ENCODE assay signal across 7 mouse cellular contexts in genomic region chr9:73162571-73163333, GRCm38 (mm10). TPM values are rescaled to one million over a fixed set of nuclear protein-coding genes. Genes with fewer than 3 reads are reported as not detected.
A peak's percentile ranks its signal among the peaks of the same experiment; 100 is the strongest.
DNase-seq lines count a peak whose midpoint lies in the region; ATAC-seq and TF ChIP-seq lines count a peak whose summit lies in the region.

No protein-coding gene starts in this region.

- DNase-seq in adipocyte (ENCODE audit: low spot score): peak; percentile 25
- peak; percentile 48 for DNase-seq in gastrocnemius, postnatal 25 days
- peak; percentile 68 to 83 for DNase-seq in left cerebral cortex, postnatal 36 days (ENCODE audit: low spot score in 2 of 2)
- peak; percentile 97 for DNase-seq in midbrain, embryonic 11.5 days (ENCODE audit: low spot score, missing footprints)
- DNase-seq in skeletal muscle tissue, adult 2 months (ENCODE audit: low read depth, low spot score): peak; percentile 46

- H3K4me3 ChIP-seq in cortical plate, adult 2 months (ENCODE audit: insufficient read depth, low read length): no peak overlapping the region
- H3K4me3 ChIP-seq in intestine, postnatal 0 days (ENCODE audit: low read depth, low read length): peak overlapping the region; percentile 13
- peak overlapping the region; percentile 13; the same call in 1 of the 2 replicates for H3K4me3 ChIP-seq in midbrain, embryonic 11.5 days (ENCODE audit: low read depth, low read length)

- H3K9ac ChIP-seq in intestine, postnatal 0 days (ENCODE audit: low read depth, low read length): no peak overlapping the region
- H3K9ac ChIP-seq in midbrain, embryonic 11.5 days (ENCODE audit: low read length): peak overlapping the region; percentile 34; the same call in 1 of the 2 replicates

- WGBS in intestine, postnatal 0 days: 19% methylated on average over 26 of the region's 26 CpGs
- 25% methylated on average over 26 of the region's 26 CpGs for WGBS in midbrain, embryonic 11.5 days

- no peak for TF ChIP-seq POLR2A in cortical plate, adult 2 months (IDR thresholded peaks at IDR 0.05; ENCODE audit: extremely low read depth, insufficient read depth, low read length)

- H3K36me3 ChIP-seq in intestine, postnatal 0 days (ENCODE audit: control insufficient read depth, insufficient read depth): no peaks in the 10 kb centered on the region
- H3K36me3 ChIP-seq in midbrain, embryonic 11.5 days (ENCODE audit: control insufficient read depth, insufficient read depth, low read length): no peaks in the 10 kb centered on the region

- peak overlapping the region; percentile 52 for H3K4me2 ChIP-seq in intestine, postnatal 0 days (replicated peaks; ENCODE audit: low read depth)
- peak overlapping the region; percentile 39 for H3K4me2 ChIP-seq in midbrain, embryonic 11.5 days

- no peaks in the 10 kb centered on the region for H3K27me3 ChIP-seq in intestine, postnatal 0 days (replicated peaks; ENCODE audit: control insufficient read depth, insufficient read depth, low read length)
- H3K27me3 ChIP-seq in midbrain, embryonic 11.5 days (ENCODE audit: control insufficient read depth, insufficient read depth, low read length): no peaks in the 10 kb centered on the region

- peak; percentile 82 for TF ChIP-seq CTCF in cortical plate, adult 2 months (IDR thresholded peaks at IDR 0.05; ENCODE audit: extremely low read depth, insufficient read depth, low read length)
- TF ChIP-seq CTCF in intestine, postnatal 0 days (IDR thresholded peaks at IDR 0.05; ENCODE audit: low read depth): peak; percentile 82

- intact Hi-C loops in left cerebral cortex, postnatal 36 days (cut with DNase I): loop anchor here (2.0 to 10.0 kb wide), 2 partner anchors 402 to 820 kb away; no protein-coding TSS in a partner anchor

- H3K4me1 ChIP-seq in cortical plate, adult 2 months (ENCODE audit: control insufficient read depth, insufficient read depth, low read length): no peaks in the 10 kb centered on the region
- no peaks in the 10 kb centered on the region for H3K4me1 ChIP-seq in intestine, postnatal 0 days (replicated peaks; ENCODE audit: control insufficient read depth, insufficient read depth, low read length)
- no peaks in the 10 kb centered on the region for H3K4me1 ChIP-seq in midbrain, embryonic 11.5 days (ENCODE audit: control insufficient read depth, insufficient read depth, low read length)

- no peak overlapping the region for H3K27ac ChIP-seq in cortical plate, adult 2 months (ENCODE audit: insufficient read depth, low read length)
- H3K27ac ChIP-seq in intestine, postnatal 0 days (ENCODE audit: low read depth, low read length): no peak overlapping the region
- H3K27ac ChIP-seq in midbrain, embryonic 11.5 days (ENCODE audit: low read depth, low read length): no peak overlapping the region

- H3K9me3 ChIP-seq in intestine, postnatal 0 days (ENCODE audit: control insufficient read depth): no peaks in the 10 kb centered on the region
- H3K9me3 ChIP-seq in midbrain, embryonic 11.5 days (ENCODE audit: control insufficient read depth, low read length): no peaks in the 10 kb centered on the region

- no peak for ATAC-seq in intestine, postnatal 0 days
- ATAC-seq in midbrain, embryonic 11.5 days (ENCODE audit: low FRiP score): peak; percentile 65; the same call in 1 of the 2 replicates

RNA-seq across cellular contexts. Expression of gene Rsl24d1, which starts 49.5 kb away (rescaled TPM):
- 60.9 and 61.2 TPM in 2 replicates for polyA plus RNA-seq in cortical plate, adult 2 months (2012; rRNA removed)
- total RNA-seq in gastrocnemius, postnatal 25 days (2021): 10 to 100 TPM; 39.7 to 43.8 TPM
- polyA plus RNA-seq in intestine, postnatal 0 days (2015; fragmentation: Nextera tagmentation; extraction: Ambion mirVana): 45.0 and 45.3 TPM in 2 replicates
- total RNA-seq in left cerebral cortex, postnatal 36 days (2021): 10 to 100 TPM; 56.2 to 56.8 TPM
- polyA plus RNA-seq in midbrain, embryonic 11.5 days (2014; fragmentation: Nextera tagmentation; extraction: Ambion mirVana): 172 and 184 TPM in 2 replicates

Comparison
In these comparisons a context has a peak if more than half of its experiments do, and no peak if none do; other contexts are left out.
1. DNase-seq: peak in every context shown above with its lines; median percentile 97 in midbrain, embryonic 11.5 days; 76 in left cerebral cortex, postnatal 36 days; 48 in gastrocnemius, postnatal 25 days; 46 in skeletal muscle tissue, adult 2 months; 25 in adipocyte.